Mouse (Mus musculus): ENCODE results near the gene Cntnap1. TPM values are rescaled to one million over a fixed set of nuclear protein-coding genes. Genes with fewer than 3 reads are reported as not detected.

Gene Cntnap1
- polyA plus RNA-seq, 1 experiment from 2014 or later, result 0.97 TPM

DNA sequence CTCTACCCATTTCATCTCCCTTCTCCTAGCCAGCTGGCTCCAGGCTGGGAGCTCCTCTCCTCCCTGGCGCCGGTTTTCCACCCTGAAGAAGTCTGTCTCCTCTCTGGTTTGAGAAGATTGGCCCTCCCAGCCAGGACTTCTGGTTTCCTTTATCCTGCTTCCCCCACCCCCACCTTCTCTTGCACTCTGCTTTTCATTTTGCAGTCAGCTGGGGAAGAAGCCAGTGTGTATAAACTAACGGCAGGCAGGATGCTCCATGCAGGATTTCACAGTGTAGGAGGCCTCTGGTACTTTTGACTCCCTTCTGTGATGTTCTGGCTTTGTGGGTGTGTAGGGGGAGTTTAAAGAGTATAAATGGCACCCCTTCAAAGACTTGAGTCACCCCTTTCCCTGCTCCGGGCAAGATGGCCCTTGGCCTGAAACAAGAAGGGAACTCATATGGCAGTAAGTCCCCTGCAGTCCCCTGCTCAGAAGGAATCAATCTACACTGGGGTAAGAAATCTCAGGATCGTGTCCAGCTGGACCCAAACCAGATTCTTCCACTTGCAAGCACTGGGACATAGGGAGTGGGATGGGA is 67.8 kb downstream of the Cntnap1 start:
- Histone ChIP-seq H3K4me3 (no peak overlapping the region), H3K4me1 (no peaks in the 10 kb centered on the region), H3K9me3 (replicated peaks) (no peaks in the 10 kb centered on the region), H3K27ac (no peak overlapping the region), H3K27me3 (no peaks in the 10 kb centered on the region), H3K36me3 (no peaks in the 10 kb centered on the region), H3K4me2 (replicated peaks) (no peak overlapping the region), H3K9ac (no peak overlapping the region)
- no peak for ATAC-seq (ENCODE audit: low FRiP score)
- WGBS, result 61% methylated on average over 5 of the region's 5 CpGs

Small RNA genes lying within 50 kb of the gene (microRNA-seq; reads per million reads assigned to microRNA genes)
- gene Gm27626, result not detected

Other genes with a start within 250 kb of the Cntnap1 start
- 41.4 and 47.4 TPM in 2 replicates for gene Stat3, start 231.0 kb upstream of the Cntnap1 start, polyA plus RNA-seq (2016; fragmentation: Nextera tagmentation; extraction: Ambion mirVana)
- gene Cavin1, start 199.6 kb upstream of the Cntnap1 start, polyA plus RNA-seq (2016; fragmentation: Nextera tagmentation; extraction: Ambion mirVana), result 51.4 and 63.2 TPM in 2 replicates
- gene Atp6v0a1, start 161.1 kb upstream of the Cntnap1 start, polyA plus RNA-seq (2016; fragmentation: Nextera tagmentation; extraction: Ambion mirVana), result 70.2 and 74.1 TPM in 2 replicates
- 13.3 and 13.7 TPM in 2 replicates for gene Naglu, start 100.5 kb upstream of the Cntnap1 start, polyA plus RNA-seq (2016; fragmentation: Nextera tagmentation; extraction: Ambion mirVana)
- 0.23 and 0.26 TPM in 2 replicates for gene Hsd17b1, start 92.1 kb upstream of the Cntnap1 start, polyA plus RNA-seq (2016; fragmentation: Nextera tagmentation; extraction: Ambion mirVana)
- gene Coasy, start 88.0 kb upstream of the Cntnap1 start, polyA plus RNA-seq (2016; fragmentation: Nextera tagmentation; extraction: Ambion mirVana), result 45.6 and 51.2 TPM in 2 replicates
- 62.1 and 62.4 TPM in 2 replicates for gene Mlx, start 83.2 kb upstream of the Cntnap1 start, polyA plus RNA-seq (2016; fragmentation: Nextera tagmentation; extraction: Ambion mirVana)
- gene Psmc3ip, start 75.1 kb upstream of the Cntnap1 start, polyA plus RNA-seq (2016; fragmentation: Nextera tagmentation; extraction: Ambion mirVana), result 30.5 and 34.3 TPM in 2 replicates
- gene Retreg3, start 50.6 kb upstream of the Cntnap1 start, polyA plus RNA-seq (2016; fragmentation: Nextera tagmentation; extraction: Ambion mirVana), result 23.2 and 25.1 TPM in 2 replicates
- gene Tubg1, start 50.6 kb upstream of the Cntnap1 start, polyA plus RNA-seq (2016; fragmentation: Nextera tagmentation; extraction: Ambion mirVana), result 81.6 and 83.2 TPM in 2 replicates
- gene Tubg2, start 14.6 kb upstream of the Cntnap1 start, polyA plus RNA-seq (2016; fragmentation: Nextera tagmentation; extraction: Ambion mirVana), result 10.4 and 12.9 TPM in 2 replicates
- gene Plekhh3, start 828 bp downstream of the Cntnap1 start, polyA plus RNA-seq (2016; fragmentation: Nextera tagmentation; extraction: Ambion mirVana), result 14.3 and 15.4 TPM in 2 replicates
- gene Ccr10, start 4.9 kb downstream of the Cntnap1 start, polyA plus RNA-seq (2016; fragmentation: Nextera tagmentation; extraction: Ambion mirVana), result 0.23 and 0.61 TPM in 2 replicates
- 17.3 and 18.5 TPM in 2 replicates for gene Ezh1, start 55.9 kb downstream of the Cntnap1 start, polyA plus RNA-seq (2016; fragmentation: Nextera tagmentation; extraction: Ambion mirVana)
- 60.1 and 62.2 TPM in 2 replicates for gene Ramp2, start 75.5 kb downstream of the Cntnap1 start, polyA plus RNA-seq (2016; fragmentation: Nextera tagmentation; extraction: Ambion mirVana)
- gene Vps25, start 83.2 kb downstream of the Cntnap1 start, polyA plus RNA-seq (2016; fragmentation: Nextera tagmentation; extraction: Ambion mirVana), result 90.9 and 97.4 TPM in 2 replicates
- 8.5 and 9.5 TPM in 2 replicates for gene Wnk4, start 90.0 kb downstream of the Cntnap1 start, polyA plus RNA-seq (2016; fragmentation: Nextera tagmentation; extraction: Ambion mirVana)
- 1.5 TPM in 2 replicates for gene Cntd1, start 108.5 kb downstream of the Cntnap1 start, polyA plus RNA-seq (2016; fragmentation: Nextera tagmentation; extraction: Ambion mirVana)
- 195 and 210 TPM in 2 replicates for gene Coa3, start 108.6 kb downstream of the Cntnap1 start, polyA plus RNA-seq (2016; fragmentation: Nextera tagmentation; extraction: Ambion mirVana)
- gene Becn1, start 131.8 kb downstream of the Cntnap1 start, polyA plus RNA-seq (2016; fragmentation: Nextera tagmentation; extraction: Ambion mirVana), result 154 and 158 TPM in 2 replicates
- 157 and 169 TPM in 2 replicates for gene Psme3, start 145.7 kb downstream of the Cntnap1 start, polyA plus RNA-seq (2016; fragmentation: Nextera tagmentation; extraction: Ambion mirVana)
- gene Aoc2, start 154.5 kb downstream of the Cntnap1 start, polyA plus RNA-seq (2016; fragmentation: Nextera tagmentation; extraction: Ambion mirVana), result 2.4 and 3.5 TPM in 2 replicates
- 0.07 TPM in 1 of 2 replicates, not detected in the other for gene Aoc3, start 160.1 kb downstream of the Cntnap1 start, polyA plus RNA-seq (2016; fragmentation: Nextera tagmentation; extraction: Ambion mirVana)
- gene G6pc, start 197.0 kb downstream of the Cntnap1 start, polyA plus RNA-seq (2016; fragmentation: Nextera tagmentation; extraction: Ambion mirVana), result not detected in 2 replicates
- 77.7 and 79.0 TPM in 2 replicates for gene Aarsd1, start 247.1 kb downstream of the Cntnap1 start, polyA plus RNA-seq (2016; fragmentation: Nextera tagmentation; extraction: Ambion mirVana)

All from hindbrain, embryonic 12.5 days (tissue).